Mouse (Mus musculus) midbrain, embryonic 15.5 days (tissue): ENCODE results near the gene Nr5a2. TPM values are rescaled to one million over a fixed set of nuclear protein-coding genes. Genes with fewer than 3 reads are reported as not detected.
A peak's percentile ranks its signal among the peaks of the same experiment; 100 is the strongest.

Experiments
- ATAC-seq: fragments of 200-750 bp; cut with Nextera tagmentation; replicated peaks from 2 replicates; pipeline ENCODE4 v1.8.0; 2017; ENCODE audit warnings: moderate TSS enrichment
- H3K27ac ChIP-seq: fragments of 300-500 bp; sonication (generic); 2 replicates; pipeline ENCODE4 v1.5.1; 2015; ENCODE audit warnings: mild to moderate bottlenecking, inconsistent platforms
- H3K27me3 ChIP-seq: fragments of 300-500 bp; sonication (generic); replicated peaks from 2 replicates; pipeline ENCODE4 v1.6.1; 2015; ENCODE audit warnings: inconsistent platforms
- H3K36me3 ChIP-seq: fragments of 300-500 bp; sonication (generic); replicated peaks from 2 replicates; pipeline ENCODE4 v1.6.1; 2015; ENCODE audit warnings: inconsistent platforms
- H3K4me1 ChIP-seq: fragments of 300-500 bp; sonication (generic); 2 replicates; pipeline ENCODE4 v1.6.1; 2015; ENCODE audit warnings: inconsistent platforms
- H3K4me2 ChIP-seq: fragments of 300-500 bp; sonication (generic); 2 replicates; pipeline ENCODE4 v1.6.1; 2015; ENCODE audit warnings: inconsistent platforms, mild to moderate bottlenecking, moderate library complexity
- H3K4me3 ChIP-seq: fragments of 300-500 bp; sonication (generic); 2 replicates; pipeline ENCODE4 v1.5.1; 2015; ENCODE audit warnings: mild to moderate bottlenecking, inconsistent platforms
- H3K9ac ChIP-seq: fragments of 300-500 bp; sonication (generic); 2 replicates; pipeline ENCODE4 v1.6.1; 2015; ENCODE audit warnings: mild to moderate bottlenecking, inconsistent platforms
- H3K9me3 ChIP-seq: fragments of 300-500 bp; sonication (generic); 2 replicates; pipeline ENCODE4 v1.6.1; 2016; ENCODE audit warnings: inconsistent platforms
- WGBS: fragments of 180-500 bp; shearing (Covaris S2); methylation state at CpG from one replicate; pipeline ENCODE4 v1.1.7; 2015; ENCODE audit warnings: mixed read lengths; 5-methylcytosine and 5-hydroxymethylcytosine counted together
- polyA plus RNA-seq: library from polyadenylated mRNA; unstranded; fragments of >200 nt; fragmentation: Nextera tagmentation; extraction: Ambion mirVana; gene quantifications from 2 replicates; pipeline ENCODE4 v1.2.1, GENCODE M21; 2015

Gene Nr5a2
- polyA plus RNA-seq, 1 experiment from 2014 or later = 1.1 TPM

- Histone ChIP-seq H3K9ac (no peak overlapping the region), H3K27me3 (peaks cover 38% of the 10 kb centered on the region), H3K9me3 (no peaks in the 10 kb centered on the region), H3K4me1 (peaks cover 6% of the 10 kb centered on the region; the same call in 1 of the 2 replicates), H3K27ac (no peak overlapping the region), H3K4me3 (no peak overlapping the region), H3K4me2 (no peak overlapping the region; the same call in 1 of the 2 replicates), H3K36me3 (no peaks in the 10 kb centered on the region)
- WGBS = 4% methylated on average over 9 of the region's 9 CpGs
- no peak for ATAC-seq
These were observed 1.6 kb downstream of the Nr5a2 start for GRCm38 (mm10) chr1:136958666-136959065.

GRCm38 (mm10) chr1:136958185-136958584, 2.1 kb downstream of the Nr5a2 start:
- no peak overlapping the region; the same call in 1 of the 2 replicates for H3K4me2 ChIP-seq
- peaks cover 10% of the 10 kb centered on the region for H3K4me1 ChIP-seq
- no peak overlapping the region for H3K4me3 ChIP-seq
- no peak overlapping the region for H3K27ac ChIP-seq
- H3K9me3 ChIP-seq = no peaks in the 10 kb centered on the region
- 1% methylated on average over 7 of the region's 13 CpGs for WGBS
- H3K9ac ChIP-seq = no peak overlapping the region
- ATAC-seq = no peak; the same call in 1 of the 2 replicates
- H3K27me3 ChIP-seq = peaks cover 38% of the 10 kb centered on the region
- no peaks in the 10 kb centered on the region for H3K36me3 ChIP-seq

- no peak overlapping the region for H3K9ac ChIP-seq
- no peak overlapping the region for H3K27ac ChIP-seq
- no peak for ATAC-seq
- peaks cover 43% of the 10 kb centered on the region for H3K27me3 ChIP-seq
- no peak overlapping the region for H3K4me3 ChIP-seq
- WGBS = 22% methylated on average over 8 of the region's 8 CpGs
- H3K4me1 ChIP-seq = peaks cover 14% of the 10 kb centered on the region
- H3K4me2 ChIP-seq = no peak overlapping the region
- no peaks in the 10 kb centered on the region for H3K9me3 ChIP-seq
- no peaks in the 10 kb centered on the region for H3K36me3 ChIP-seq
These were observed 2.6 kb downstream of the Nr5a2 start for GRCm38 (mm10) chr1:136957696-136958095.

- no peak overlapping the region for H3K27ac ChIP-seq
- H3K27me3 ChIP-seq = peaks cover 76% of the 10 kb centered on the region
- no peak overlapping the region for H3K4me3 ChIP-seq
- peaks cover 29% of the 10 kb centered on the region for H3K4me1 ChIP-seq
- WGBS = 23% methylated on average over 3 of the region's 3 CpGs
- no peak for ATAC-seq
- no peak overlapping the region for H3K9ac ChIP-seq
- H3K36me3 ChIP-seq = no peaks in the 10 kb centered on the region
- no peak overlapping the region for H3K4me2 ChIP-seq
- no peaks in the 10 kb centered on the region for H3K9me3 ChIP-seq
These were observed 6.1 kb downstream of the Nr5a2 start for GRCm38 (mm10) chr1:136954108-136954494.

GRCm38 (mm10) chr1:136953444-136954107, 6.7 kb downstream of the Nr5a2 start:
- no peak overlapping the region for H3K27ac ChIP-seq
- H3K36me3 ChIP-seq = no peaks in the 10 kb centered on the region
- no peak overlapping the region for H3K4me2 ChIP-seq
- ATAC-seq = no peak
- no peaks in the 10 kb centered on the region for H3K9me3 ChIP-seq
- H3K4me1 ChIP-seq = peaks cover 32% of the 10 kb centered on the region
- H3K9ac ChIP-seq = no peak overlapping the region
- H3K27me3 ChIP-seq = peaks cover 81% of the 10 kb centered on the region
- H3K4me3 ChIP-seq = no peak overlapping the region
- WGBS = 2% methylated on average over 15 of the region's 15 CpGs

GRCm38 (mm10) chr1:136952609-136953311, 7.5 kb downstream of the Nr5a2 start:
- no peak for ATAC-seq
- under 1% methylated on average over 39 of the region's 39 CpGs for WGBS
- peak overlapping the region; percentile 24 for H3K4me3 ChIP-seq

GRCm38 (mm10) chr1:136951946-136952531, 8.2 kb downstream of the Nr5a2 start:
- no peak for ATAC-seq
- no peak overlapping the region for H3K4me3 ChIP-seq
- 2% methylated on average over 19 of the region's 21 CpGs for WGBS
- H3K9ac ChIP-seq = no peak overlapping the region
- peaks cover 87% of the 10 kb centered on the region for H3K27me3 ChIP-seq
- peaks cover 38% of the 10 kb centered on the region for H3K4me1 ChIP-seq
- H3K9me3 ChIP-seq = no peaks in the 10 kb centered on the region
- H3K4me2 ChIP-seq = peak overlapping the region; percentile 56; the same call in 1 of the 2 replicates
- H3K27ac ChIP-seq = no peak overlapping the region
- H3K36me3 ChIP-seq = no peaks in the 10 kb centered on the region

More at GRCm38 (mm10) chr1:136952609-136953311, 7.5 kb downstream of the Nr5a2 start:
- Histone ChIP-seq H3K9me3 (no peaks in the 10 kb centered on the region), H3K27me3 (peaks cover 89% of the 10 kb centered on the region), H3K4me1 (peaks cover 35% of the 10 kb centered on the region), H3K9ac (peak overlapping the region; percentile 4; the same call in 1 of the 2 replicates), H3K4me2 (peak overlapping the region; percentile 56), H3K27ac (no peak overlapping the region), H3K36me3 (no peaks in the 10 kb centered on the region)

- Histone ChIP-seq H3K36me3 (no peaks in the 10 kb centered on the region), H3K4me3 (no peak overlapping the region)
- WGBS = 12% methylated on average over 3 of the region's 3 CpGs
These were observed 9.0 kb downstream of the Nr5a2 start for GRCm38 (mm10) chr1:136951155-136951650.

GRCm38 (mm10) chr1:136949323-136949741, 10.9 kb downstream of the Nr5a2 start:
- peak overlapping the region; percentile 82 for H3K4me2 ChIP-seq
- H3K36me3 ChIP-seq = no peaks in the 10 kb centered on the region
- no peak overlapping the region for H3K27ac ChIP-seq
- H3K9ac ChIP-seq = no peak overlapping the region
- H3K4me3 ChIP-seq = peak overlapping the region; percentile 44
- peaks cover 42% of the 10 kb centered on the region for H3K4me1 ChIP-seq
- H3K27me3 ChIP-seq = peaks cover 84% of the 10 kb centered on the region
- ATAC-seq = peak; percentile 30
- under 1% methylated on average over 11 of the region's 12 CpGs for WGBS
- H3K9me3 ChIP-seq = no peaks in the 10 kb centered on the region

More at GRCm38 (mm10) chr1:136951155-136951650, 9.0 kb downstream of the Nr5a2 start:
- H3K9me3 ChIP-seq = no peaks in the 10 kb centered on the region
- no peak overlapping the region for H3K27ac ChIP-seq
- no peak for ATAC-seq
- peaks cover 42% of the 10 kb centered on the region for H3K4me1 ChIP-seq
- no peak overlapping the region for H3K4me2 ChIP-seq
- peaks cover 87% of the 10 kb centered on the region for H3K27me3 ChIP-seq
- no peak overlapping the region for H3K9ac ChIP-seq

GRCm38 (mm10) chr1:136948511-136949275, 11.6 kb downstream of the Nr5a2 start:
- Histone ChIP-seq H3K4me3 (peak overlapping the region; percentile 44), H3K27me3 (peaks cover 82% of the 10 kb centered on the region), H3K4me1 (peaks cover 42% of the 10 kb centered on the region), H3K36me3 (no peaks in the 10 kb centered on the region), H3K9me3 (no peaks in the 10 kb centered on the region), H3K4me2 (peak overlapping the region; percentile 82), H3K27ac (no peak overlapping the region), H3K9ac (peak overlapping the region; percentile 38)
- WGBS = under 1% methylated on average over 61 of the region's 61 CpGs
- peak; percentile 77 for ATAC-seq

- Histone ChIP-seq H3K4me3 (peak overlapping the region; percentile 44), H3K27ac (no peak overlapping the region), H3K36me3 (no peaks in the 10 kb centered on the region), H3K27me3 (peaks cover 86% of the 10 kb centered on the region), H3K9me3 (no peaks in the 10 kb centered on the region), H3K4me2 (peak overlapping the region; percentile 82), H3K9ac (peak overlapping the region; percentile 14; the same call in 1 of the 2 replicates), H3K4me1 (peaks cover 38% of the 10 kb centered on the region)
- 1% methylated on average over 7 of the region's 7 CpGs for WGBS
- ATAC-seq = no peak
These were observed 12.2 kb downstream of the Nr5a2 start for GRCm38 (mm10) chr1:136948127-136948422.
